Mouse (Mus musculus) neural tube, embryonic 15.5 days (tissue): ENCODE data around the gene Rnf32. TPM values are rescaled to one million over a fixed set of nuclear protein-coding genes. Genes with fewer than 3 reads are reported as not detected.

Source experiments
- ATAC-seq: fragments of 200-750 bp; cut with Nextera tagmentation; 2 replicates; pipeline ENCODE4 v1.8.0; 2017; ENCODE audit warnings: mild to moderate bottlenecking, moderate TSS enrichment, moderate library complexity; ENCODE audit not compliant: low FRiP score
- H3K27ac ChIP-seq: fragments of 300-500 bp; sonication (generic); replicated peaks from 2 replicates; pipeline ENCODE4 v1.5.1; 2015; ENCODE audit warnings: mild to moderate bottlenecking, inconsistent platforms
- H3K27me3 ChIP-seq: fragments of 300-500 bp; sonication (generic); replicated peaks from 2 replicates; pipeline ENCODE4 v1.6.1; 2015; ENCODE audit warnings: inconsistent platforms
- H3K36me3 ChIP-seq: fragments of 300-500 bp; sonication (generic); 2 replicates; pipeline ENCODE4 v1.6.1; 2015; ENCODE audit warnings: inconsistent platforms
- H3K4me1 ChIP-seq: fragments of 300-500 bp; sonication (generic); 2 replicates; pipeline ENCODE4 v1.6.1; 2015; ENCODE audit warnings: inconsistent platforms
- H3K4me2 ChIP-seq: fragments of 300-500 bp; sonication (generic); 2 replicates; pipeline ENCODE4 v1.6.1; 2015; ENCODE audit warnings: inconsistent platforms, mild to moderate bottlenecking, moderate library complexity
- H3K4me3 ChIP-seq: fragments of 300-500 bp; sonication (generic); replicated peaks from 2 replicates; pipeline ENCODE4 v1.5.1; 2015; ENCODE audit warnings: mild to moderate bottlenecking, inconsistent platforms
- H3K9ac ChIP-seq: fragments of 300-500 bp; sonication (generic); replicated peaks from 2 replicates; pipeline ENCODE4 v1.6.1; 2015; ENCODE audit warnings: mild to moderate bottlenecking, inconsistent platforms
- H3K9me3 ChIP-seq: fragments of 300-500 bp; sonication (generic); replicated peaks from 2 replicates; pipeline ENCODE4 v1.6.1; 2016; ENCODE audit warnings: inconsistent platforms
- polyA plus RNA-seq: library from polyadenylated mRNA; unstranded; fragments of >200 nt; fragmentation: Nextera tagmentation; extraction: Ambion mirVana; gene quantifications from 2 replicates; pipeline ENCODE4 v1.2.1, GENCODE M21; 2015

The Rnf32 gene
- polyA plus RNA-seq, 1 experiment from 2014 or later: 14.9 TPM

- Histone ChIP-seq H3K4me3 (no peak overlapping the region), H3K9ac (no peak overlapping the region), H3K4me2 (no peak overlapping the region), H3K27ac (no peak overlapping the region), H3K9me3 (no peaks in the 10 kb centered on the region), H3K27me3 (no peaks in the 10 kb centered on the region), H3K4me1 (no peaks in the 10 kb centered on the region), H3K36me3 (no peaks in the 10 kb centered on the region; the same call in 1 of the 2 replicates)
- no peak for ATAC-seq
Observed at GRCm38 (mm10) chr5:29274746-29275145, 79.0 kb downstream of the Rnf32 start.

Other genes starting within 250 kb of the Rnf32 start
- 35.6 and 36.5 TPM in 2 replicates for gene Lmbr1, start 182.4 kb downstream of the Rnf32 start, polyA plus RNA-seq
- gene Nom1, start 238.7 kb downstream of the Rnf32 start, polyA plus RNA-seq: 16.2 and 23.1 TPM in 2 replicates